Mouse (Mus musculus) lung, postnatal 0 days (tissue): ENCODE data around the gene Dpagt1. TPM values are rescaled to one million over a fixed set of nuclear protein-coding genes. Genes with fewer than 3 reads are reported as not detected.
"Not testable (repeated sequence)": the region's sequence is repeated elsewhere in the genome, so short reads cannot be mapped to it uniquely, and the experiment has no call there.

Source experiments
- ATAC-seq: fragments of 200-750 bp; cut with Nextera tagmentation; 2 replicates; pipeline ENCODE4 v1.8.0; 2017; ENCODE audit warnings: moderate library complexity
- DNase-seq: peaks from one replicate; pipeline ENCODE4 v3.0.0-alpha.2; 2016; ENCODE audit warnings: low spot score
- H3K27ac ChIP-seq: fragments of 300-500 bp; sonication (generic); 2 replicates; pipeline ENCODE4 v1.5.1; 2014; ENCODE audit warnings: antibody characterized with exemption, mild to moderate bottlenecking, low read length, mixed read lengths
- H3K27me3 ChIP-seq: fragments of 300-500 bp; sonication (generic); replicated peaks from 2 replicates; pipeline ENCODE4 v1.6.1; 2014; ENCODE audit warnings: low read length, mixed read lengths; ENCODE audit not compliant: insufficient read depth
- H3K36me3 ChIP-seq: fragments of 300-500 bp; sonication (generic); 2 replicates; pipeline ENCODE4 v1.6.1; 2014; ENCODE audit warnings: low read length, mixed read lengths; ENCODE audit not compliant: insufficient read depth
- H3K4me1 ChIP-seq: fragments of 300-500 bp; sonication (generic); 2 replicates; pipeline ENCODE4 v1.6.1; 2014; ENCODE audit warnings: antibody characterized with exemption, low read depth, low read length, mixed read lengths; ENCODE audit not compliant: insufficient read depth
- H3K4me2 ChIP-seq: fragments of 300-500 bp; sonication (generic); replicated peaks from 2 replicates; pipeline ENCODE4 v1.6.1; 2014; ENCODE audit warnings: low read depth, mild to moderate bottlenecking, low read length, moderate library complexity, mixed read lengths
- H3K4me3 ChIP-seq: fragments of 300-500 bp; sonication (generic); 2 replicates; pipeline ENCODE4 v1.5.1; 2014; ENCODE audit warnings: low read depth, low read length
- H3K9ac ChIP-seq: fragments of 300-500 bp; sonication (generic); replicated peaks from 2 replicates; pipeline ENCODE4 v1.6.1; 2014; ENCODE audit warnings: low read depth, mild to moderate bottlenecking
- H3K9me3 ChIP-seq: fragments of 300-500 bp; sonication (generic); 2 replicates; pipeline ENCODE4 v1.6.1; 2016; ENCODE audit warnings: low read length, mixed read lengths
- CTCF ChIP-seq: IDR thresholded peaks from 2 replicates; pipeline ENCODE4 v1.5.1; 2016; ENCODE audit warnings: antibody characterized with exemption, mild to moderate bottlenecking
- EP300 ChIP-seq: IDR thresholded peaks from 2 replicates; pipeline ENCODE4 v1.6.1; 2016; ENCODE audit warnings: antibody characterized with exemption, mild to moderate bottlenecking, control low read depth
- WGBS: fragments of 180-500 bp; shearing (Covaris S2); extraction: QIAGEN DNeasy Blood & Tissue Kit; methylation state at CpG from one replicate; pipeline ENCODE4 v1.1.7; 2014; 5-methylcytosine and 5-hydroxymethylcytosine counted together
- microRNA-seq: library from miRNA; unstranded; fragments of <30 nt; microRNA quantifications from one replicate; pipeline ENCODE4, GENCODE M21; 2016
- polyA plus RNA-seq: library from polyadenylated mRNA; unstranded; fragments of >200 nt; fragmentation: Nextera tagmentation; extraction: Ambion mirVana; gene quantifications from 2 replicates; pipeline ENCODE4 v1.2.1, GENCODE M21; 2015

The Dpagt1 gene
- polyA plus RNA-seq, 1 experiment from 2014 or later = 42.1 TPM

DNA sequence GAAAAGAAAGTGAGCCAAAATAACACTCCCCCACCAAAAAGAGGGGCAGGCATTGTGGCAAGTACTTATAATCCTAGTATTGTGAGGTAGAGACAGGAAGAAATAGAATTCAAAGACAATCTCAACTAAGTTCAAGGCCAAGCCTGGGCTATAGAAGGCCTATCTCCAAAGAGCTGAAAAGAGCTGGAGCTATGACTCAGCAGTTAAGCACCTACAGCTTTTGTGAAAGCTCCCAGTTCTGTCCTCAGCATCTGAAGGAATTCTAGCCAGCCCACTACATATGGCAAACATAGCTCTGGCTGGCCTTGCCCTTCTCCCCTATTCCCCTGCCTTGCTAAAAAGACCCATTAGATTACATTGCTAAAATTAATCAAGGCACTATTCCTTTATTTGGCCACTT lies 47.6 kb downstream of the Dpagt1 start:
- H3K9me3 ChIP-seq = no peaks in the 10 kb centered on the region
- H3K36me3 ChIP-seq = no peaks in the 10 kb centered on the region
- no peaks in the 10 kb centered on the region for H3K4me1 ChIP-seq
- TF ChIP-seq EP300 (no peak), CTCF (no peak)
- ATAC-seq (no peak), DNase-seq (no peak)
- no peak overlapping the region for H3K4me2 ChIP-seq
- H3K27ac ChIP-seq = no peak overlapping the region
- no peak overlapping the region for H3K4me3 ChIP-seq
- H3K27me3 ChIP-seq = no peaks in the 10 kb centered on the region
- H3K9ac ChIP-seq = no peak overlapping the region

DNA sequence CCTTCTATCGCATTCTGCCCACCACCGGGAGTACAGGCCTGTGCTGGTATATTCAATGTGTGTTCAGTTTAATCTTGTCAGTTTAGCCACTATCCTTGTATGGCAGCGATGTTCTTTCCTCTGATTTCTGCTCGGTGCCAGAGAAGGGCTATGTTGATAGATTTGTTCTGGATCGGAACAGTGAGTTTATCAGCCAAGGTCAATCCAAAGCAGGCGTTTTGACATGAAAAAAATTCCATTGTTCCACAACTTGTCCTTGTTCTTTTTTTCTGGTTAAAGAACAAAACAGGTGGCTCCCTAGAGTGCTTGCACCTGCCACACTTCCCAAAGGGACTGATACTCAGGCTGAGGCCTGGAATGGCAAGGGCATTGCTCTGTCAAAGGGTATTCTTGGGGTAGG lies 50.3 kb downstream of the Dpagt1 start:
- Histone ChIP-seq H3K9ac (no peak overlapping the region), H3K27me3 (no peaks in the 10 kb centered on the region), H3K36me3 (no peaks in the 10 kb centered on the region), H3K4me2 (no peak overlapping the region), H3K4me1 (peaks cover 4% of the 10 kb centered on the region), H3K4me3 (no peak overlapping the region), H3K9me3 (no peaks in the 10 kb centered on the region), H3K27ac (no peak overlapping the region)
- WGBS = 77% methylated on average over 6 of the region's 6 CpGs
- no peak for DNase-seq
- TF ChIP-seq CTCF = no peak
- TF ChIP-seq EP300 = no peak
- no peak for ATAC-seq

DNA sequence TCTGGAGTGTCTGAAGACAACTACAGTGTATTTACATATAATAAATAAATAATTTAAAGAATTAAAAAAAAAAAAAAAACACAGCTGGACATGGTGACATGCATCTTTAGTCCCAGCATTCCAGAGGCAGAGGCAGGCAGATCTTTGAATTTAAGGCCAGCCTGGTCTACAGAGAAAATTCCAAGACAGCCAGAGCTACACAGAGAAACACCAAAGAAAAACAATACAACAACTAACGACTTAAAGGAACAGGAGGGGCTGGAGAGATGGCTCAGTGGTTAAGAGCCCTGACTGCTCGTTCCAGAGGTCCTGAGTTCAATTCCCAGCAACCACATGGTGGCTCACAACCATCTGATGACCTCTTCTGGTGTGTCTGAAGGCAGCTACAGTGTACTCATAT lies 51.5 kb downstream of the Dpagt1 start:
- not testable (repeated sequence) for H3K27ac ChIP-seq, H3K9me3 ChIP-seq, ATAC-seq, H3K4me2 ChIP-seq, H3K27me3 ChIP-seq, H3K4me1 ChIP-seq, H3K4me3 ChIP-seq, DNase-seq, H3K9ac ChIP-seq, H3K36me3 ChIP-seq
- 84% methylated on average over 2 of the region's 2 CpGs for WGBS

DNA sequence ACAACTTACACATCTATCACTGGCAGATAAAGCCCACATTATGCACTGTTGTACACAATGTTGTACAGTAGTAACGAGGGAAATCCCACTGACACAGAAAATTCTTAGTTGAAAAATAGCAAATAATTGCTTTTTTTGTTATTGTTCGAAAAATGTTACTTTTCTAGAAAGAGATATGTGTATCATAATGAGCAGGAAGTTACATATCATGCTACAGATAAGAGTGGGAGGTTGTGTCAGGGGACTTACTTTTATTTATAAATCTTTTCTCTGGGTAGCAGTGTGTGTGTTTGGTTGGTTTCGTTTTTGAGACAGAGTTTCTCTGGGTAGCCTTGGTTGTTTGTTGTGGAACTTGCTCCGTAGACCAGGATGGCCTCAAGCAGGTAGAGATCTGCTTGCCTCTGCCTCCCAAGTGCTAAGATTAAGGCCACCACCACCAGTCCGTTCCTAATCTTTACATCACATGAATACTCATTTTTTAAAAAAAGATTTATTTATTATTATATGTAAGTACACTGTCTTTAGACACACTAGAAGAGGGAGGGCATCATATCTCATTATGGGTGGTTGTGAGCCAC lies 52.4 kb downstream of the Dpagt1 start:
- Histone ChIP-seq H3K4me2 (peak overlapping the region; percentile 59), H3K36me3 (peaks cover 7% of the 10 kb centered on the region; the same call in 1 of the 2 replicates), H3K27me3 (no peaks in the 10 kb centered on the region), H3K4me3 (peak overlapping the region; percentile 70; the same call in 1 of the 2 replicates), H3K4me1 (peaks cover 4% of the 10 kb centered on the region), H3K9ac (0 out of 2 replicates have a peak overlapping the region, but pooled peaks have one; percentile 44), H3K9me3 (no peaks in the 10 kb centered on the region), H3K27ac (no peak overlapping the region)
- DNase-seq (no peak), ATAC-seq (no peak)
- 78% methylated on average over 5 of the region's 5 CpGs for WGBS
- TF ChIP-seq EP300 (no peak), CTCF (no peak)

DNA sequence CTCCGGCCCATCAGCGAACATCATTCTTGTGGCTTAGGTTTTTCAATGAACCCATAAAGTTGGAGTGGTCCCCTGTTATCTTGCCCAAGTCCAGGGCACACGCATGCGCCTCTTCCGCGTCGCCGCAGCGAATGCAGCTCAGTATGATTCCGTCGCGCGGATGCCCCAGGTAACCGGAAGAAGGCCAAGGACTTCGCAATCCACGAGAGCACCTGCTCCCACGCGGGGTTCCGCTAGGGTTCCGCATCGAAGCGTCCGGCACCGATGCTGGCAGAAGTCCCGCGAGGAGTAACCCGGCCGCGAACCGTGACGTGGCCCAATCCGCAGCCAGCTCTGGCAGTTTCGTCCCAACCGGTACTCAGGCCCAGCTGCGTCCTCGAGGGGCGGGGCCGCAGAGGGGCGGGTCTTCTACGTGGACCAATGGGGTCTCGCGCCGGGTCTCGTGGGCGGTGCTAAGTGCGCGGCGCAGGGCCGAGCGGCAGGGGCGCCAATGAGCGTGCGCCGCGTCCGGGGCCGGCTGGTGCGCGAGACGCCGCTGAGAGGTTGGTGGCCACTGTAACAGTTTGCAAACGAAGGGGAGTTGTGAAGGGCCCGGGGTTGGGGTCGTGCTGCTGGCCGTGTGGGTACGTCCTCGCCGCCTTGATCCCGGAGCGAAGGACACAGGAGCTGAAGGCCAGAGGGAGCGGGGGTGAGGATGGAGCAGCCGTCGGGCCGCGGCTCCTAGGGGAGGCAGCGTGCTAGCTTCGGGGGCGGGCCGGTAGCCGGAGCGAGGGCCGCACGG lies 53.4 kb downstream of the Dpagt1 start, which contains the start of gene Hyou1:
Gene Hyou1, plus strand, starts transcription at position 437 of the 781 bp plus-strand sequence.
- under 1% methylated on average over 81 of the region's 83 CpGs for WGBS
- Histone ChIP-seq H3K27me3 (no peaks in the 10 kb centered on the region), H3K9ac (peak within 1 kb of the TSS; percentile 70), H3K4me1 (peaks cover 4% of the 10 kb centered on the region), H3K9me3 (no peaks in the 10 kb centered on the region), H3K36me3 (peaks cover 17% of the 10 kb centered on the region; the same call in 1 of the 2 replicates), H3K27ac (peak within 1 kb of the TSS; percentile 77), H3K4me2 (peak within 1 kb of the TSS; percentile 93), H3K4me3 (peak within 1 kb of the TSS; percentile 70)
- TF ChIP-seq CTCF = peak; percentile 57
- TF ChIP-seq EP300 = no peak
- peak; percentile 99 for ATAC-seq
- peak; percentile 98 for DNase-seq

DNA sequence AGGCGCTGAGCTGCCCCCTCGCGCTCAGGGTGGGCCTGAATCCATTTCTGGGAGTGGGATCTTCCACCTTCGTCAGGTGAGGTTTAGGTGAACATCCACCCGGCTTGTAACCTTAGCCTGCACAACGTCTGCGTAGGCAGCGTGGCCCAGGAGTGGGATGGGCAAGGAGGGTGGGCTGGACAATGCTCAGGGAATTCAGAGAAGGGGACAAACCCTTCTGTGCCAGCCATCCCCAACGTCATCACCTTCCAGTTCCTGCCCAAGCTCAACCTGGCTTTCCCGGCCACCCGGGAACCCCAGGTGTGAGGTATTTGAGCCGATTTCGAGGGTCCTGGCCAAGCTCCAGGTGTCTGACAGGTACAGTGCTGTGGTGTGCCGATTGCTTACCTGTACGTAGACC lies 54.0 kb downstream of the Dpagt1 start:
- H3K4me1 ChIP-seq = peaks cover 4% of the 10 kb centered on the region
- TF ChIP-seq CTCF (no peak), EP300 (no peak)
- peaks cover 20% of the 10 kb centered on the region; the same call in 1 of the 2 replicates for H3K36me3 ChIP-seq
- H3K27ac ChIP-seq = peak overlapping the region; percentile 75
- ATAC-seq = peak; percentile 4
- peak; percentile 14 for DNase-seq
- H3K4me2 ChIP-seq = peak overlapping the region; percentile 93
- H3K27me3 ChIP-seq = no peaks in the 10 kb centered on the region
- 3% methylated on average over 14 of the region's 15 CpGs for WGBS
- H3K9ac ChIP-seq = peak overlapping the region; percentile 70
- no peaks in the 10 kb centered on the region for H3K9me3 ChIP-seq
- peak overlapping the region; percentile 70 for H3K4me3 ChIP-seq

Small RNAs within 50 kb of the gene (microRNA-seq; reads per million reads assigned to microRNA genes)
- gene Gm44335 = not detected

Other genes starting within 250 kb of the Dpagt1 start
- 0.08 TPM in 1 of 2 replicates, not detected in the other for gene Mfrp, start 224.3 kb upstream of the Dpagt1 start, polyA plus RNA-seq
- 9.8 and 10.3 TPM in 2 replicates for gene C1qtnf5, start 218.8 kb upstream of the Dpagt1 start, polyA plus RNA-seq
- 0.29 and 0.30 TPM in 2 replicates for gene Gm49380, start 212.5 kb upstream of the Dpagt1 start, polyA plus RNA-seq
- 18.8 and 19.0 TPM in 2 replicates for gene Rnf26, start 212.5 kb upstream of the Dpagt1 start, polyA plus RNA-seq
- gene Mcam, start 191.6 kb upstream of the Dpagt1 start, polyA plus RNA-seq = 113 and 116 TPM in 2 replicates
- gene Cbl, start 92.0 kb upstream of the Dpagt1 start, polyA plus RNA-seq = 6.8 and 9.3 TPM in 2 replicates
- 59.6 and 60.0 TPM in 2 replicates for gene Ccdc153, start 85.3 kb upstream of the Dpagt1 start, polyA plus RNA-seq
- gene Pdzd3, start 74.5 kb upstream of the Dpagt1 start, polyA plus RNA-seq = 0.13 TPM in 1 of 2 replicates, not detected in the other
- 9.4 and 10.1 TPM in 2 replicates for gene Nlrx1, start 57.4 kb upstream of the Dpagt1 start, polyA plus RNA-seq
- gene Abcg4, start 37.4 kb upstream of the Dpagt1 start, polyA plus RNA-seq = 0.47 and 0.63 TPM in 2 replicates
- gene Hinfp, start 20.3 kb upstream of the Dpagt1 start, polyA plus RNA-seq = 10.0 and 11.3 TPM in 2 replicates
- gene C2cd2l, start 5.7 kb upstream of the Dpagt1 start, polyA plus RNA-seq = 8.1 and 10.3 TPM in 2 replicates
- 50.0 and 52.7 TPM in 2 replicates for gene H2afx, start 8.7 kb downstream of the Dpagt1 start, polyA plus RNA-seq
- gene Hmbs, start 18.2 kb downstream of the Dpagt1 start, polyA plus RNA-seq = 57.5 and 59.3 TPM in 2 replicates
- 24.5 and 26.1 TPM in 2 replicates for gene Vps11, start 35.7 kb downstream of the Dpagt1 start, polyA plus RNA-seq
- 11.1 and 11.4 TPM in 2 replicates for gene Hyou1, start 53.5 kb downstream of the Dpagt1 start, polyA plus RNA-seq
- 14.7 and 17.7 TPM in 2 replicates for gene Slc37a4, start 70.8 kb downstream of the Dpagt1 start, polyA plus RNA-seq
- 1,758 and 2,031 TPM in 2 replicates for gene Rps25, start 81.1 kb downstream of the Dpagt1 start, polyA plus RNA-seq
- 133 and 136 TPM in 2 replicates for gene Trappc4, start 81.6 kb downstream of the Dpagt1 start, polyA plus RNA-seq
- 24.2 and 24.5 TPM in 2 replicates for gene Ccdc84, start 92.5 kb downstream of the Dpagt1 start, polyA plus RNA-seq
- not detected in 2 replicates for gene Foxr1, start 115.1 kb downstream of the Dpagt1 start, polyA plus RNA-seq
- gene Upk2, start 129.0 kb downstream of the Dpagt1 start, polyA plus RNA-seq = 2.2 and 2.3 TPM in 2 replicates
- gene Bcl9l, start 156.8 kb downstream of the Dpagt1 start, polyA plus RNA-seq = 10.7 and 12.3 TPM in 2 replicates
- gene Cxcr5, start 235.9 kb downstream of the Dpagt1 start, polyA plus RNA-seq = 0.17 TPM in 2 replicates